Mouse (Mus musculus): ENCODE data around the gene Ltb4r1. TPM values are rescaled to one million over a fixed set of nuclear protein-coding genes. Genes with fewer than 3 reads are reported as not detected.

Gene Ltb4r1
- polyA plus RNA-seq, 1 experiment = 0.21 TPM

GRCm38 (mm10) chr14:55769087-55769703, 3.4 kb downstream of the Ltb4r1 start:
- peak; percentile 49 for TF ChIP-seq GATA1 (IDR thresholded peaks at IDR 0.05; ENCODE audit: low read length)

DNA sequence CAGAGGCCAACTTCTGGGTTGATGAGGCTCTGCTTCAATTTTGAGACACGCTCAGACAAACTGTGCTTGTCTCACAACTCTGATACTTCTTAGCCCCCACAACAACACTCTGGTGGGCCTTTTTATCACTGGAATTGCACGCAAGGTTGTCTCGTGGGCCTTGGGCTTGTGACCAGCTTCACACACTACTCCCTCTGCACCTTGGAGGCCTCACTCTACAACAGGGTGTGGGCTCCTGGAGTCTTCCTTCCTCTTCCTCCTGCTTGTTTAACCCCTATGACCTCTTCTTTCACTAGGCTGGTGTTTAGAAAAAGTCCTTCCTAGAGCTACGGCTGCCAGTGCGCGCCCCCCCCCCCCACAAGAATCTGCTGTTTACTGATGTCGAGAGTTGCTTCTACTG, 10.9 kb downstream of the Ltb4r1 start:
- no peak for TF ChIP-seq GATA1 (IDR thresholded peaks at IDR 0.05; ENCODE audit: low read length)

GRCm38 (mm10) chr14:55777176-55777575, 11.4 kb downstream of the Ltb4r1 start:
- TF ChIP-seq GATA1 (IDR thresholded peaks at IDR 0.05; ENCODE audit: low read length) = no peak

GRCm38 (mm10) chr14:55777806-55778205, 12.0 kb downstream of the Ltb4r1 start:
- TF ChIP-seq GATA1 (IDR thresholded peaks at IDR 0.05; ENCODE audit: low read length) = no peak

- TF ChIP-seq GATA1 (IDR thresholded peaks at IDR 0.05; ENCODE audit: low read length) = no peak
Observed at GRCm38 (mm10) chr14:55778686-55779085, 12.9 kb downstream of the Ltb4r1 start.

GRCm38 (mm10) chr14:55779656-55780055, 13.9 kb downstream of the Ltb4r1 start:
- no peak for TF ChIP-seq GATA1 (IDR thresholded peaks at IDR 0.05; ENCODE audit: low read length)

- no peak for TF ChIP-seq GATA1 (IDR thresholded peaks at IDR 0.05; ENCODE audit: low read length)
Observed at GRCm38 (mm10) chr14:55780736-55781135, 15.0 kb downstream of the Ltb4r1 start.

GRCm38 (mm10) chr14:55781310-55781709, 15.5 kb downstream of the Ltb4r1 start:
- no peak for TF ChIP-seq GATA1 (IDR thresholded peaks at IDR 0.05; ENCODE audit: low read length)

DNA sequence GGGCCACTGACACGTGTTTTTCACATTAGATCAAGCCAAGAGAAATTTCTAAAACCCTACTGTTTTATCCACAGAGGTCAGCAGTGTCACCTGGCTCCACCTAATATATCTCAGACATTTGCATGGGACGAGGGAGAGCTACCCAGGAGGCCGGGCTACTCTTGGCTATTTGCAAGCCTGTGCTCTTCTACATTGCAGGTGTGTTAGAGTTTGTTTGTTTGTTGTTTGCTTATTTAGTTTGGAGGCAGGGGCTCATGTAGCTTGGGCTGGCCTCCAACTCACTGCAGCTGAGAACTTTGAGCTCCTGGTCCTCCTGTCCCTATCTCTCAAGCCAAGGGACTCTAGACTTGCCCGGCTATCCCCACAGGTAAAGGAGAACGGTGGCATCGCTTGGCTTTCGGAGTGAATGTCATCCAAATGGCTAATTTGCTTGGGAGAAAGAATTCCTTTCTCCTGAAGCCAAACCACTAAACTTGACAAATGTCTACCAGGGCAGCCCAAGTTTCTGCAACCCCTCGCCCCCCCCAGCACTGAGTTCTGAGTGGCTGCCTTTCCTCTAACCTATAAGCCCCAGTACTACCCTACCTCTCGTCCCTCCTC, 16.7 kb downstream of the Ltb4r1 start:
- no peak for TF ChIP-seq GATA1 (IDR thresholded peaks at IDR 0.05; ENCODE audit: low read length)

- TF ChIP-seq GATA1 (IDR thresholded peaks at IDR 0.05; ENCODE audit: low read length) = no peak
Observed at GRCm38 (mm10) chr14:55783171-55783957, 17.6 kb downstream of the Ltb4r1 start.

DNA sequence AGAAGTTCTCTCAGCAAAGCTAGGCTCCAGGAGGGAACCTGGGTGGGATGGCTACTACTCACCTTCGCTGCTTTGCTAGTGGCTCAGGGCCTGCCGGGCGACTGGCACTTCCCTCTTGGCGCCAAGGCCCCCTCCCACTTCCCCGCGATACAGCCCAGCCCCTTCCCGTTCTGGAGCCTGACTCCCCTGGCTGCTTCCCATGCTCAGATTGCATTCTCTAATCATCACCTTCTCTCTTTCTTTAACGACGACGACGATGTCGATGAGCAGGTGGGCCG, 18.1 kb downstream of the Ltb4r1 start, which contains the start of gene Adcy4:
Gene Adcy4 (minus strand): TSS at position 138 of the 278 bp plus-strand sequence.
- no peak for TF ChIP-seq GATA1 (IDR thresholded peaks at IDR 0.05; ENCODE audit: low read length)

DNA sequence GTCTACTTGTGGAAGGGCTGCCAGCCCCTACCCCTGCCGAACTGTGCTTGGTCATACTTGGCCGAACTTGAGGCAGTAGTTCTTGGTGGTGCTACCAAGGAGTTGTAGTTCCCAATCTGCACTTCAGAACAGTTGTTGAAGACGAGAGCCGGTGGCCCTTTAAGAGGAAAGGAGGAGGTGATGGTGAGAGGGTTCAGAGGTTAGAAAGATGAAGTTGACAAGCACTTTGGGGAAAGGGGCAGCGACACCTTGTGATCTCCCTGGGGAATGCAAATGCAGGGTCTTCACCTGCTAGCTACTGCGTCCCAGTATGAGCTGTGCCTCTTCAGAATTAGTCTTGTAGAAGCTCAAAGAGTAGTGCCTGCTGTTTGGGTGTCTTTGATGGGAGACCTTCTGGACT, 19.4 kb downstream of the Ltb4r1 start:
- TF ChIP-seq GATA1 (IDR thresholded peaks at IDR 0.05; ENCODE audit: low read length) = no peak

DNA sequence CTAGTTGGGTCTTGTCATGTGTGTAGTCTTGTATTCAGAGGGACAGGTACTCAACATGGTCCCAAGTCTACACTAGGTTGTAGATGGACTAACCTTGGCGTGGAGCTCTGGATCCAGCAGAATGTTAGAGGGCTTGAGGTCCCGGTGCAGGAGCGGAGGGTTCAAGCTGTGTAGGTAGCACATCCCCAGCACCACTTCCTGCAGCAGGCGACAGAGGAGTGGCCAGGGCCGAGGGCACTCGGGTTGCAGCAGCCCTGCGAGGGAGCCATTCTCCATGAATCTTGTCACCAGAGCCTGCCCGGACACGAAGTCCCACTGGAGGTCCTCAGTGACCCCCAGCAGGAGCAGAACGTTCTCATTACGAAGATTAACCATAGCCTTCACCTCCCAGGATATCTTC, 22.0 kb downstream of the Ltb4r1 start:
- TF ChIP-seq GATA1 (IDR thresholded peaks at IDR 0.05; ENCODE audit: low read length) = no peak

GRCm38 (mm10) chr14:55788256-55789050, 22.7 kb downstream of the Ltb4r1 start, which contains the start of gene Ripk3:
Ripk3 (minus strand) TSS chr14:55788865.
- no peak for TF ChIP-seq GATA1 (IDR thresholded peaks at IDR 0.05; ENCODE audit: low read length)

GRCm38 (mm10) chr14:55793461-55793860, 27.7 kb downstream of the Ltb4r1 start:
- no peak for TF ChIP-seq GATA1 (IDR thresholded peaks at IDR 0.05; ENCODE audit: low read length)

DNA sequence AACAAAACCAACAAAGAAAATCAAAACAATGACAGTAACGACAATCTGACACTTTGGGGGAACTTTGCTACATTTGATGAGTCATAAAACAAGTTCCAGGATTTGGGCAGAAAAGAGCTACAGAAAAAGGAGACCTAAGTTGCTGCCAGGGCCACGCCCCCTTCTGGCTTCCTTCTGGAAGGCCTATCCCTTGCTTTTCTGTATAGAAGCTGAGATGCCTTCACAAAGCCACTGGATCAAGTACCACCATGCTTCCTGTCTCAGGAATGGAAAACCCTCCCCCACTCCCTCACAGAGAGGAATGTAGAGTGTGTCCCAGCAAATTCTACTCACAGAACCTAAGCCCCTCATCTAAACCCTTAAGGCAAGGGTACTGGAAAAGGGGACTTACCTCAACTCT, 28.2 kb downstream of the Ltb4r1 start:
- no peak for TF ChIP-seq GATA1 (IDR thresholded peaks at IDR 0.05; ENCODE audit: low read length)

Data from G1E-ER4 (cell line).